Mouse (Mus musculus): Measurements from ENCODE around the gene Atp6ap1l. TPM values are rescaled to one million over a fixed set of nuclear protein-coding genes. Genes with fewer than 3 reads are reported as not detected.
A peak's percentile ranks its signal among the peaks of the same experiment; 100 is the strongest.
"Not testable (repeated sequence)": the region's sequence is repeated elsewhere in the genome, so short reads cannot be mapped to it uniquely, and the experiment has no call there.

Atp6ap1l gene
- total RNA-seq (2021): not detected
- long read RNA-seq, experiment 1: 0 reads
- long read RNA-seq, experiment 2: 0 reads

GRCm38 (mm10) chr13:90905176-90905575, at the start of gene Atp6ap1l:
Gene Atp6ap1l (minus strand): TSS chr13:90905355.
- DNase-seq: no peak

- DNase-seq: no peak
Observed at GRCm38 (mm10) chr13:90939600-90939999, 34.4 kb upstream of the Atp6ap1l start.

GRCm38 (mm10) chr13:90939192-90939591, 34.0 kb upstream of the Atp6ap1l start:
- no peak for DNase-seq

DNA sequence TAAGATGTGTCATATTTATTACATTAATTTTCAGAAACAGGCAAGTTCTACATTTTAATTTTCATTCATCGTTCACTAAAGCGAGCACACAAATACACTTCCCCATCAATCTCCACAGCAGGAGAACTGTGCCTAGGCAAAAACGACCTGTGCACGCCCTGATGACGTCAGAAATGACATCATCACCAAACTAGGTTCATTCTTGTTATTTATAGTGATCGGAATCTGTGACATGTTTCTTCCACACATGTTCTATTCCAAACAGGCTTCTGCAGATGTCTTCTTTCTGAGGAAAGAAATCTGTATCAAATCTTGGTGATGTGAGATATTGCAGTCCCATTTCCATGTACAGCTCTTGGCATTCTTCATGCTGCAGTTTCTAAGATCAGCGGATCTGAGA, 30.7 kb upstream of the Atp6ap1l start:
- DNase-seq: no peak

- DNase-seq: peak; percentile 23
Observed at GRCm38 (mm10) chr13:90933256-90933655, 28.1 kb upstream of the Atp6ap1l start.

DNA sequence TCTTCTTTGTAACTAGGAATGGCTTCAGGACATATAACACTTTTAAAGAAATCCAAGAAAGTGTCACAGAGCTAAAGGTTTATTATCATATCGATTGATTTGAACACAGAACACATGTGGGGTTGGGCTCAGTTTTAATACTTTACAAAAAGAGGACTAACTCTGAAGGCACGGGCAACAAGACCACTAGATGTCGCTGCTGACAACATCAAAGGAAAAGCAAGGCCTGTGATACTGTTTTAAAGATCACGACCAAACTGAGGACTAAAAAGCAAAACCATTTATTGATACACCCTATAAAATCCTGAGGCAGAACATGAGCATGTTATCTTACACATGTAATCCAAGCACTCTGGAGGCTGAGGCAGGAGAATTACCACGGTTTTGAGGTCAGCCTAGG, 24.7 kb upstream of the Atp6ap1l start:
- DNase-seq: peak; percentile 29

GRCm38 (mm10) chr13:90928266-90928665, 23.1 kb upstream of the Atp6ap1l start:
- not testable (repeated sequence) for DNase-seq

DNA sequence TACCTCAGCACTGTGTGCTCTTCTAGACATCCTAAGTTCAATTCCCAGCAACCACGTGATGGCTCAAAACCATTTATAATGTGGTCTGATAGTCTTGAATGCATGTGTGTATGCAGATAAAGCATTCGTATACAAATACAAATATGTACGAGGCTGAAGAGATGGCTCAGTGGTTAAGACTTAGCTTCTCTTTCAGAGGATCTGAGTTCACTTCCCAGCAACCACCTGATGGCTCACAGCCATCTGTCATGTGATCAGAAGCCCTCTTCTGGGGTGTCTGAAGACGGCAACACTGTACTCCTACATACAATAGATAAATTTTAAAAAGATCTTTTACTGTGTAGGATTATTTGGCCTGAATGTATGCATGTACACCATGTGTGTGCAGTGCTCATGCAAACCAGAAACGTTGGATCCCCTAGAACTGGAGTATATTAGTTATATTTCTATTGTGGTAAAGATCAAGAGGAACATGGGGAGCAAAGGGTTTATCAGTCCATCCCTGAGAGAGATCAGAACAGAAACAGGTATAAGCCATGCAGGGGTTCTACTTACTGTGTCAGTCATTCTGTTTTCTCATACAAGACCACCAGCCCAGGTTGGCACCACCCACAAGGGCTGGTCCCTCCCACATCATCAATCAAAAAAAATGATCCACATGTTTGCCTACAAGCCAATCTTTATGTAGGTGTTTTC, 21.9 kb upstream of the Atp6ap1l start:
- DNase-seq: no peak

- no peak for DNase-seq
Observed at GRCm38 (mm10) chr13:90926125-90926765, 21.1 kb upstream of the Atp6ap1l start.

DNA sequence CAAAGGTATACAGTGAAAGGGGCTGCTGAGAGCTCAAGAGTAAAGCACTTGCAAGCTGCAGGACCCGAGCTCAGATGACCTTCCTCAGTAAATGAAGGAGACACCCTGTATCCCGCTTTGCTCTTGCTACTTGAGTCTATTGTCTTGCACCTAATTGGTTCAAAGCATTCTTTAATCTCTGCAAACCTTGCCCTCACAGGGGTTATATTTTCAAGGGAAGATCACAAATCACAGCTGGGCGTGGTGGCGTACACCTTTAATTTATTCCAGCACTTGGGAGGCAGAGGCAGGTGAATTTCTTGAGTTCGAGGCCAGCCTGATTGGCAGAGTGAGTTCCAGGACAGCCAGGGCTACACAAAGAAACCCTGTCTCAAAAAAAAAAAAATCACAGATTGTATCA, 20.0 kb upstream of the Atp6ap1l start:
- no peak for DNase-seq

DNA sequence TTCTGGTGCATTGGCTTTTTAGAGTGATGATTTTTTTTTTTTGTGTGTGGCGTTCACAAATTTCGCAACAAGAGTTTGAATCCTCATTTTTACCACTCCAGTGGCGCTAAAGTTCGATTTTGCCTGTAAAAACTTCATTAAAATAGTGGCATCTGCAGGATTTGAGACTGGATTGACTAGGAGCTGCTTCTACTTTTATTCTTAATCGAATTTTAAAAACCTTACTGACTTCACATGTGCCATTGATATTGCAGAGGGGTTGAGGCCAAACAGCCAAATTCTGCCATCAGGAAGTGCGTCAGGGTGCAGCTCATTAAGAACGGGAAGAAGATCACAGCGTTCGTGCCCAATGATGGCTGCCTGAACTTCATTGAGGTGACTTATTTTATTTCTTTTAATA, 18.9 kb upstream of the Atp6ap1l start:
- no peak for DNase-seq

DNA sequence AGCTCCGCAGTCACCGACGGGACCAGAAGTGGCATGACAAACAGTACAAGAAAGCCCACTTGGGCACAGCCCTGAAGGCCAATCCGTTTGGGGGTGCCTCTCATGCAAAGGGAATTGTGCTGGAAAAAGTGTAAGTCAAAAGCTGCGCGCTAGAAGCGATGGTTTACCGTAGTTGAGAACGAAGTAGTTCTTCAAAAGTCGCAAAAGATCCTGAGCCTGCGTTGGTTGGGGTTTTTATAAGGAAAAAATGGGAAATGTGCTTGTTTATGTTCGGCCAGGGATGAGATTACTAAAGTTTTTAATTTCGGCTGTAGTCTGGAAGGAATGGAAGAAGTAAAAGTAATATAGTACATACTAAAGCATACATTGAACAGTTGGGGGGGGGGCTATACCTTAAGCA, 18.5 kb upstream of the Atp6ap1l start:
- DNase-seq: not testable (repeated sequence)

DNA sequence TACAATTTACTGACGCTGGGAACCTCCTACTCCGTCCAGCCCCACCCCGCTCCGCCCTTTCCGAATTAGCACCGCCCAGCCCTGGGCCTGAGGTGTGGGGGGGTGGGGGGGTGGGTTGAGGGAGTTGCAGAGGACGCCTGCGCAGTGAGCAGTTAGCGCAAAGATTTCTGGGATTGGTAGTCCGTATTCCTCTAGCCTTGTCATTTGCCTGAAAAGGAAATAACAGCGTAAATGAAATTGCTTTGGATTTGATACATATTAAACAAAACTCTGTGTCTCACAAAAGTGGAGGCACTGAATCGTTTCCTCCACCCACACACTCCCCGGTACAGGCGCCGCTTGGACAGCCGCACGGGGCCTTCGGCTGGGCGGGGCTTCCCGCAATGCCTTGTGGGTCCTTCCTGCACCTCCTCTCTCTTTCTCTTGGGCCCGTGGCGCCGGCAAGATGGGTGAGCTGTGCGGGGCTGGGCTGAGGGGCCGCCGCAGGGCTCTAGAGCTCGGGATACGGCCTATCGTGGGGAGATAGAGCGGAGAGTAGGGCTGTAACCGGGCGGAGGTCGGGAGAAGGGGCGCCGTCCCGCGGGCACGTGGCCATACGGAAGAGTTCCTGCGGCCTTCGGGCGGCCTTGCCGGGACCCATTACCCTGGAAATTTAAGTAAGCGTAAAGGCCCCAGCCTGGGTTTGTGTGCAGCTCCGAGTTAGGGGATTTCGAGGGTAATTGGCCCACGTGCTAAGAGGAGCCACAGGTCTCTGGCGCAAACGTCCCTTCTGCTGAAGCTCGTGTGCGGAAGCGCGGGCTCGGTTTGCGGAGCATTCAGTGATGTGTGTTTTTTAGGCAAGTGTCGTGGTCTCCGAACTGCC, 17.8 kb upstream of the Atp6ap1l start, which contains the start of gene Rps23:
Gene Rps23 (plus strand): TSS at position 208 of the 862 bp plus-strand sequence.
- DNase-seq: peak; percentile 88

DNA sequence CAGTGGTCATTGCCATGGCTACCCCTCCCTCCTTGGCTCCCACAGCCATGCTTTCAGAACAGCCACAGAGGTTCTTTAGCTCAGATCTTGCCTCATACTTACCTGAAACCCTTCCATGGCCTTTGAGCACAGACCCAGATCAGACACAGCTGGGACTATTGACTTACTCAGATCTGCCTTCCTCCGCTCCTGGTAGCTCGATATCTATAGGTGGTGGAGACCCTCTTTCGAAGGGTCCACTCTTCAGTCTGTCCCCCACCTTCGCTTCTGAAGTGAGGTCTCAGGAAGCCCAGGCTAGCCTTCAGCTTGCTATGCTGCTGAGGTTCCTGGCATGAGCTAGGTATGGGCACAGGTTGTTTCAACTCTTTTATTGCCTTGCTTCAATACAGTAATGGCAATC, 9.6 kb upstream of the Atp6ap1l start:
- DNase-seq: no peak

DNA sequence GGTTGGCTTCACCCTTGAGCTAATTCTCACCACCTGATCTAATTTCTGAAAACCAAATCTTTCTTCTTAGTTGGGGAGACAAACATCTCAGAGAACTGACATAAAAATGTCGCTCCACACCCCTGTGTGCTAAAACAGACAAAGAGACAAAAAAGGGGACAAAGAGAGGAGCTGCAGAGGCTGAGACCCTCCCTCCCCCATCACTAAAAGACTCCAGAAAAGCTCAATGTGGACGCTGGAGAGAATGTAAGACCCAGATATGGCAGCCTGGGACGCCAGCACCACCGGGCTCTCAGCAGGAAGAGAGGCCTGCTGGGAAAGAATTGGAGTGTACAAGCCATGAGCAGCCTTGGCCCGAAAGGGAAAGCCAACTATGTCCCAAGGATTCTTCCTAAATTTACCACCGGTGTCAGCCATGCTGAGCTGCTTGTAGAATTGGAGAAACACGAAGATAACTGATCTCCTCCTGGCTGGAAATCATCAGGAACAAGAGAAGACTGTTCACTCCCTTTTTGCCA, 8.6 kb upstream of the Atp6ap1l start:
- DNase-seq: no peak

- DNase-seq: no peak
Observed at GRCm38 (mm10) chr13:90912760-90913674, 7.9 kb upstream of the Atp6ap1l start.

- DNase-seq: no peak
Observed at GRCm38 (mm10) chr13:90907376-90907775, 2.2 kb upstream of the Atp6ap1l start.

DNA sequence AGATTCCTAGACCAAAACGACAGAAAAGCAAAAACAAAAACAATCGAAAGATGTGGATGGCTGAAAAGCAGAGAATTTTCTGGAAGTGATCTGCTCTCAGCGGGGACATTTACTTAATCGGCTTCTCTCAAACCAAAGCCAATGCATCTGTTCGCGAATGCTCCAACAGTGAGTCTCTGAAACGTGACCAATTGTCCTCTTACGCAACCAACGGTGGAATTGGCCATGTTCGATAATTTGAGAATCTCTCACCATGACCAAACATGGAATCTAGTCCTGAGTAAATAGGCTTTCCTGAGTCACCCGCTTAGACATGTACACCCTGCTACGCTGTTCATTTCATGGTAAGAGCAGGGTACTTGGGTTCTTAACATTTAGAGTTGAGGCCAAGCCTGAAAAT, 8.3 kb downstream of the Atp6ap1l start:
- DNase-seq: peak; percentile 26

- peak; percentile 53 for DNase-seq
Observed at GRCm38 (mm10) chr13:90896098-90896497, 9.1 kb downstream of the Atp6ap1l start.

DNA sequence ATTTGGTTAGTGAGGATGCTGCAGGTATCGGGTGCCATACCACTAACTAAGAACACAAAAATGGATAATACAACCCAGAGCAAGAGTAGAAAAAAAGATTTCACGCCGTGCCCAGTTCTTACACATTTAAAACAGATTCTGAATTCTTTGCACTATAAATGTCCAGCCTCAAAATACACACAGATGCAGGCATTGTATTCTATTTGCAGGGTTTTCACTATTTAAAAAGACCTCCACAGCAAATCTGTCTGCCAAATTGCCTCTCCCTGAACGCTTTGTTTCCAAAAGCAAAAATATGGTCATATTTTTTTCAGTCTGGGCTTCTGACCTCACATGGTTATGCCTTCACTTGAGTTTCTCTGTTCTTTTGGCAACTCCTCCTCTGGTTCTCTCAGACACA, 10.3 kb downstream of the Atp6ap1l start:
- no peak for DNase-seq

GRCm38 (mm10) chr13:90890111-90890510, 15.0 kb downstream of the Atp6ap1l start:
- DNase-seq: no peak

All from gastrocnemius, postnatal 25 days (tissue).